8 mouse cellular contexts compared by ENCODE assay signal in genomic region chr7:139234426-139235188, GRCm38 (mm10). TPM values are rescaled to one million over a fixed set of nuclear protein-coding genes. Genes with fewer than 3 reads are reported as not detected.
DNase-seq lines count a peak whose midpoint lies in the region; ATAC-seq and TF ChIP-seq lines count a peak whose summit lies in the region.

No protein-coding gene starts in this region.

- peak; percentile 43 for TF ChIP-seq CTCF in liver, embryonic 14.5 days (IDR thresholded peaks at IDR 0.05; ENCODE audit: low read depth)

- H3ac ChIP-seq in myocyte (ENCODE audit: control insufficient read depth, insufficient read length) = no peak overlapping the region

- H3K4me1 ChIP-seq in intestine, embryonic 14.5 days (replicated peaks; ENCODE audit: control insufficient read depth, insufficient read depth, low read length) = peaks cover 19% of the 10 kb centered on the region
- H3K4me1 ChIP-seq in liver, embryonic 14.5 days (replicated peaks; ENCODE audit: control insufficient read depth in 2 of 2, insufficient read depth in 2 of 2, low read length in 1 of 2) = 0 out of 4 replicates have a peak, but pooled peaks cover 0 to 4% of the 10 kb centered on the region in 2 experiments

- H3K9me3 ChIP-seq in intestine, embryonic 14.5 days (ENCODE audit: control insufficient read depth, low read length) = no peaks in the 10 kb centered on the region
- no peaks in the 10 kb centered on the region for H3K9me3 ChIP-seq in liver, embryonic 14.5 days (ENCODE audit: control insufficient read depth, low read length)

- peak; percentile 18 for DNase-seq in cerebellum, adult 9-11 months
- DNase-seq in cerebellum, postnatal 36 days = no peak
- peak; percentile 91 for DNase-seq in ZHBTc4 (ENCODE audit: low read depth, low spot score)
- DNase-seq in gastrocnemius, postnatal 14 days = peak; percentile 62
- DNase-seq in intestine, embryonic 14.5 days (ENCODE audit: low spot score) = peak; percentile 82
- no peak for DNase-seq in liver, embryonic 14.5 days (ENCODE audit: low read depth in 3 of 3, low spot score in 3 of 3)
- no peak for DNase-seq in left cerebral cortex, postnatal 36 days (ENCODE audit: low spot score in 2 of 2)

- H3K36me3 ChIP-seq in intestine, embryonic 14.5 days (ENCODE audit: control insufficient read depth, insufficient read depth, low read length) = no peaks in the 10 kb centered on the region
- H3K36me3 ChIP-seq in liver, embryonic 14.5 days (replicated peaks; ENCODE audit: control insufficient read depth, insufficient read depth, low read depth) = no peaks in the 10 kb centered on the region
- H3K36me3 ChIP-seq in myocyte (ENCODE audit: control insufficient read depth, insufficient read depth) = no peaks in the 10 kb centered on the region

- H3K27ac ChIP-seq in intestine, embryonic 14.5 days (ENCODE audit: low read depth) = peak overlapping the region; percentile 57
- no peak overlapping the region for H3K27ac ChIP-seq in liver, embryonic 14.5 days

- peak overlapping the region; percentile 41 for H3K4me2 ChIP-seq in intestine, embryonic 14.5 days (ENCODE audit: low read length)
- H3K4me2 ChIP-seq in liver, embryonic 14.5 days (ENCODE audit: low read depth) = peak overlapping the region; percentile 18; the same call in 1 of the 2 replicates
- H3K4me2 ChIP-seq in myocyte (ENCODE audit: low read depth) = peak overlapping the region; percentile 70

- peak; percentile 79 for ATAC-seq in intestine, embryonic 14.5 days (replicated peaks; ENCODE audit: low FRiP score, low TSS enrichment, low read depth)
- ATAC-seq in liver, embryonic 14.5 days (ENCODE audit: insufficient read depth) = peak; percentile 38; the same call in 1 of the 2 replicates

- peak overlapping the region; percentile 12; the same call in 1 of the 2 replicates for H3K9ac ChIP-seq in intestine, embryonic 14.5 days (ENCODE audit: low read length)
- no peak overlapping the region for H3K9ac ChIP-seq in liver, embryonic 14.5 days (replicated peaks)

- TF ChIP-seq EP300 in liver, embryonic 14.5 days (IDR thresholded peaks at IDR 0.05; ENCODE audit: low read depth) = no peak

- intact Hi-C loops in gastrocnemius, postnatal 14 days (cut with DNase I; ENCODE audit: low total_unique reads) = loop anchor here (2.0 to 10.0 kb wide), 3 partner anchors 64 to 238 kb away; partner anchors contain the start of gene Inpp5a
- intact Hi-C loops in left cerebral cortex, postnatal 36 days (cut with DNase I) = loop anchor here (2.0 to 10.0 kb wide), 2 partner anchors 150 to 238 kb away; partner anchors contain the start of gene Inpp5a

- TF ChIP-seq POLR2A in myocyte (IDR thresholded peaks at IDR 0.05; ENCODE audit: insufficient read length, low read depth) = no peak

- no peak overlapping the region for H3K4me3 ChIP-seq in intestine, embryonic 14.5 days (ENCODE audit: low read depth, low read length)
- H3K4me3 ChIP-seq in liver, embryonic 14.5 days (ENCODE audit: insufficient read depth in 1 of 2, low read depth in 2 of 2, low read length in 2 of 2) = no peak overlapping the region
- H3K4me3 ChIP-seq in myocyte = peak overlapping the region; percentile 10

- no peaks in the 10 kb centered on the region for H3K79me2 ChIP-seq in myocyte (ENCODE audit: control insufficient read depth, insufficient read depth)

- H3K27me3 ChIP-seq in intestine, embryonic 14.5 days (replicated peaks; ENCODE audit: control insufficient read depth, insufficient read depth, low read length) = no peaks in the 10 kb centered on the region
- no peaks in the 10 kb centered on the region for H3K27me3 ChIP-seq in liver, embryonic 14.5 days (ENCODE audit: control insufficient read depth, insufficient read depth, low read length)
- no peaks in the 10 kb centered on the region for H3K27me3 ChIP-seq in myocyte (ENCODE audit: control insufficient read depth, insufficient read depth, insufficient read length)

- WGBS in intestine, embryonic 14.5 days = 7% methylated on average over 18 of the region's 18 CpGs
- WGBS in liver, embryonic 14.5 days (ENCODE audit: insufficient replicate concordance) = 8% methylated on average over 18 of the region's 18 CpGs

TF ChIP-seq in myocyte, 11 proteins besides CTCF, POLR2A, EP300 and RAD21:
- TF ChIP-seq USF1 (IDR thresholded peaks at IDR 0.05; ENCODE audit: low read depth) (peak; percentile 68), MYOG (IDR thresholded peaks at IDR 0.05; ENCODE audit: control insufficient read depth in 1 of 3, insufficient read depth in 1 of 3, insufficient read length in 2 of 3, low read depth in 2 of 3) (peak in 1 of 3 experiments; percentile 52), MYOD1 (IDR thresholded peaks at IDR 0.05; ENCODE audit: control insufficient read depth in 1 of 3, insufficient read length in 2 of 3, low read depth in 2 of 3) (peak in 1 of 3 experiments; percentile 39), CEBPB (IDR thresholded peaks at IDR 0.05; ENCODE audit: insufficient read depth, poor library complexity, severe bottlenecking) (no peak), MAX (IDR thresholded peaks at IDR 0.05; ENCODE audit: low read depth) (no peak), TCF12 (IDR thresholded peaks at IDR 0.05; ENCODE audit: insufficient read depth, poor library complexity, severe bottlenecking) (no peak)

RNA-seq across cellular contexts. Expression of gene Pwwp2b, which starts 13.7 kb away (rescaled TPM):
- 1 to 10 TPM; 1.5 to 3.0 TPM for total RNA-seq in gastrocnemius, postnatal 14 days (2021)
- polyA plus RNA-seq in intestine, embryonic 14.5 days (2014; fragmentation: Nextera tagmentation; extraction: Ambion mirVana) = 15.9 and 17.3 TPM in 2 replicates
- 1.00 and 1.0 TPM in 2 replicates for polyA plus RNA-seq in liver, embryonic 14.5 days (2012; rRNA removed)
- polyA plus RNA-seq in liver, embryonic 14.5 days (2014; fragmentation: Nextera tagmentation; extraction: Ambion mirVana) = 1.3 and 1.4 TPM in 2 replicates
- polyA plus RNA-seq in myocyte (2012; fragmentation: generic; extraction: Trizol) = 9.6 TPM
- total RNA-seq in left cerebral cortex, postnatal 36 days (2021) = 10 to 100 TPM; 11.7 to 11.8 TPM

RNA-seq across cellular contexts. Expression of gene Stk32c, which starts 21.5 kb away (rescaled TPM):
- 1 to 10 TPM; 1.2 to 1.4 TPM for total RNA-seq in gastrocnemius, postnatal 14 days (2021)
- 0.12 and 0.15 TPM in 2 replicates for polyA plus RNA-seq in intestine, embryonic 14.5 days (2014; fragmentation: Nextera tagmentation; extraction: Ambion mirVana)
- polyA plus RNA-seq in liver, embryonic 14.5 days (2012; rRNA removed) = 0.05 and 0.12 TPM in 2 replicates
- polyA plus RNA-seq in liver, embryonic 14.5 days (2014; fragmentation: Nextera tagmentation; extraction: Ambion mirVana) = not detected in 2 replicates
- 1.0 TPM for polyA plus RNA-seq in myocyte (2012; fragmentation: generic; extraction: Trizol)
- total RNA-seq in left cerebral cortex, postnatal 36 days (2021) = 100 to 1,000 TPM; 182 to 198 TPM

RNA-seq across cellular contexts. Expression of gene Lrrc27, which starts 21.8 kb away (rescaled TPM):
- 1 to 10 TPM; 2.4 to 2.7 TPM for total RNA-seq in gastrocnemius, postnatal 14 days (2021)
- 4.7 and 4.9 TPM in 2 replicates for polyA plus RNA-seq in intestine, embryonic 14.5 days (2014; fragmentation: Nextera tagmentation; extraction: Ambion mirVana)
- 0.17 and 0.27 TPM in 2 replicates for polyA plus RNA-seq in liver, embryonic 14.5 days (2012; rRNA removed)
- 0.49 and 0.52 TPM in 2 replicates for polyA plus RNA-seq in liver, embryonic 14.5 days (2014; fragmentation: Nextera tagmentation; extraction: Ambion mirVana)
- polyA plus RNA-seq in myocyte (2012; fragmentation: generic; extraction: Trizol) = 7.9 TPM
- 1 to 10 TPM; 6.4 TPM for total RNA-seq in left cerebral cortex, postnatal 36 days (2021)

Comparison
In these comparisons a context has a peak if more than half of its experiments do, and no peak if none do; other contexts are left out.
1. DNase-seq: peak in cerebellum, adult 9-11 months (single experiment), ZHBTc4 (single experiment), gastrocnemius, postnatal 14 days (single experiment) and intestine, embryonic 14.5 days (single experiment); none in cerebellum, postnatal 36 days (0 of 2), liver, embryonic 14.5 days (0 of 3) and left cerebral cortex, postnatal 36 days (0 of 2).
2. H3K4me2 ChIP-seq: peak in every context shown above with its lines; median percentile 70 in myocyte; 41 in intestine, embryonic 14.5 days; 18 in liver, embryonic 14.5 days.